Mouse (Mus musculus) kidney, postnatal 10 days (tissue): ENCODE measurements around the gene Crip1.

Source experiments
- DNase-seq: peaks from one replicate; pipeline ENCODE4 v3.0.0; 2021; ENCODE audit warnings: mixed read lengths

Crip1 gene

GRCm38 (mm10) chr12:113146112-113147057 is at the start of gene Crip1:
Gene Crip1, plus strand, starts transcription at chr12:113146316.
- peak; percentile 89 for DNase-seq

GRCm38 (mm10) chr12:113097040-113097439 is 49.1 kb upstream of the Crip1 start:
- no peak for DNase-seq

- peak; percentile 78 for DNase-seq
Measured at GRCm38 (mm10) chr12:113097749-113098281, 48.3 kb upstream of the Crip1 start, which contains the start of gene Mta1. Gene Mta1, plus strand, starts transcription at chr12:113098278.

GRCm38 (mm10) chr12:113098530-113099151 is 47.5 kb upstream of the Crip1 start:
- DNase-seq: peak; percentile 50

- no peak for DNase-seq
Measured at GRCm38 (mm10) chr12:113099470-113100237, 46.5 kb upstream of the Crip1 start.

- no peak for DNase-seq
Measured at GRCm38 (mm10) chr12:113100448-113101076, 45.6 kb upstream of the Crip1 start.

GRCm38 (mm10) chr12:113101251-113101960 is 44.7 kb upstream of the Crip1 start:
- DNase-seq: no peak

GRCm38 (mm10) chr12:113102461-113102860 is 43.7 kb upstream of the Crip1 start:
- DNase-seq: peak; percentile 81

- no peak for DNase-seq
Measured at GRCm38 (mm10) chr12:113103846-113104451, 42.2 kb upstream of the Crip1 start.

GRCm38 (mm10) chr12:113106386-113106785 is 39.7 kb upstream of the Crip1 start:
- no peak for DNase-seq

- DNase-seq: no peak
Measured at GRCm38 (mm10) chr12:113107431-113108124, 38.5 kb upstream of the Crip1 start.

- DNase-seq: no peak
Measured at GRCm38 (mm10) chr12:113108528-113109283, 37.4 kb upstream of the Crip1 start.

GRCm38 (mm10) chr12:113109801-113110200 is 36.3 kb upstream of the Crip1 start:
- no peak for DNase-seq

- DNase-seq: no peak
Measured at GRCm38 (mm10) chr12:113114141-113114540, 32.0 kb upstream of the Crip1 start.

GRCm38 (mm10) chr12:113114856-113115538 is 31.1 kb upstream of the Crip1 start:
- no peak for DNase-seq

GRCm38 (mm10) chr12:113119516-113120410 is 26.4 kb upstream of the Crip1 start:
- peak; percentile 90 for DNase-seq

GRCm38 (mm10) chr12:113124726-113125125 is 21.4 kb upstream of the Crip1 start:
- DNase-seq: no peak

- DNase-seq: no peak
Measured at GRCm38 (mm10) chr12:113130732-113131131, 15.4 kb upstream of the Crip1 start.
